Mouse (Mus musculus) megakaryocyte, adult 5-6 weeks (primary cell): ENCODE measurements around the gene Per1. TPM values are rescaled to one million over a fixed set of nuclear protein-coding genes. Genes with fewer than 3 reads are reported as not detected.

Experiments
- ATAC-seq: 2 replicates; pipeline ENCODE4 v1.8.0; 2016; ENCODE audit warnings: mild to moderate bottlenecking, inconsistent platforms; ENCODE audit not compliant: poor library complexity, severe bottlenecking
- total RNA-seq, 2 experiments: library from RNA; stranded (forward) in 1 of 2; stranded (reverse) in 1 of 2; fragments of 153-499, 151-499 nt in 1 of 2; fragments of 221-1000, 200-1000 nt in 1 of 2; gene quantifications; 2 replicates each; pipeline versions ENCODE4 v1.2.3 to v1.2.4; 2015 to 2017

The Per1 gene
- total RNA-seq, 2 experiments from 2014 or later: 7.9 to 12.5 TPM

DNA sequence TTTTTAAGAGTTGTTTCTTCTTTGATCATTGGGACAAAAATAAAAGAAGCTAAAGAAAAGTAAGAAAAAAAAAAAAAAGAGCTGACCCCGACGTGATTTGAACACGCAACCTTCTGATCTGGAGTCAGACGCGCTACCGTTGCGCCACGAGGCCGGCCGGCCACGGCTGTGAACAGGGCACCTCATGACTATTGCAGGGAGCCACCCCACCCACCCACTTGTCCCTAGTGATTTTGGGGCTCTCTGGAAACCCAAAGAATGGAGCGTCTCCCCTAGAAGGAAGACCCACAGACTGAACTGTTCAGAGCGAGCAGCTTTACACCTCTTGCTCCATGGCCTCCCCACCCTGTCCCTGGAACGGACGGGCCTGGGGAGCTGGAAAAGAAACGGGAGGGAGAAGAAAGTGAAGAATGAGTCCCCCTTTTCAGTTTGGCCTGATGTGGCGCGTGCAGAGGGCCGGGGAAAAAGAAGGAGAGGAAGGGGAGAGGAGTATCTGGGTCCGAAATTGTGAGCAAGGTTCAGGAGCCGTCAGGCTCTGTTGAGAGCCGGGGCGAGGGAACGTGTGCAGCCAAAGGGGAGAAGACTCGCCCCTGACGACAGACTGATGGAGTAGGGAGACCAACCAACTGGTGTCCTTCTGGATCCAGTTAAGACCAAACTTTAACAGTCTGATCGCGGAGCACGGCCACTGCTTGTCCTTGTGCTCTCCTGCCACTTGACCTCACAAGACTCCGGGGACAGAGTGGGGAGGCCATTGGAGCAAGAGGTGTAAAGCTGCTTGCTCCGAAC, 31.4 kb upstream of the Per1 start:
- ATAC-seq: peak; percentile 16; the same call in 1 of the 2 replicates

DNA sequence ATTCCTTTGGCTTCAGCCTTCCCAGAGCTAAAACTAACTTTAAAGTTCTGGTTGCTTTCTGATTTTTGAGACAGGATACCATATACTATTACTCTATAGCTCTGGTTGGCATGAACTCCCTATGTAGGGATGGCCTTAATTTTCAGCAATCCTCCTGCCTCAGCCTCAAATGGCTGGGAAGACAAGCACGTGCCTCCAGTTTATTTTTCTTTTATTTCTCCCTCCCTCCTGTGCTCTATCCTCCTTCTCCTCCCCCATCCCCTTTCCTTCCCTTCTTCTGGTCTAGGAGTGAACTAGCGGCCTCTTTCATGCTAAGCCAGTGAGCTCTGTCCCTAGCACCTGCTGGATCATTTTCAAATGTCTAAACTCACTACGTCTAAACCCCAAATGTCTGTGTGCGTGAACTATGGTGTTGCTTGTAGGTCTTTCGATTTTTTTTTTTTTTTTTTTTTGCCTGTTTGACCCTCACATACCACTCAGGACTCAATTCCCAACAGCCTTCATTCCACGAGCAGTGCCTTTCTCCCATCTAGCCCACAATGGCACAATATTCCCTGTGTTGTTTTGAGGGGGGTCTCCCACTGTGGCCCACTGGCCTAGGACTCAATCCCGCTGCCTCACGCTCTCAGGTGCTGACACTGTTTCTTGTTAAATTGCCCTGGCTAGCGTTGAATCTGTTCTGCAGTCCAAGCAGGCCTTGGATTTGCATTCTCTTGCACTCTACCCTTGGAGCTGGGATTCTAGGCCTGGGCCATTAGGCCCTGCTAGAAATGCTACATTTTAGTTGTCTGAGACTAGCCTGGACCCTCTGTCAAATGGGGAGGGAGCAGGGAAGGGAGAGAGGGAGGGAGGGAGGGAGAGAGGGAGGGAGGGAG, 30.5 kb upstream of the Per1 start:
- ATAC-seq: no peak

DNA sequence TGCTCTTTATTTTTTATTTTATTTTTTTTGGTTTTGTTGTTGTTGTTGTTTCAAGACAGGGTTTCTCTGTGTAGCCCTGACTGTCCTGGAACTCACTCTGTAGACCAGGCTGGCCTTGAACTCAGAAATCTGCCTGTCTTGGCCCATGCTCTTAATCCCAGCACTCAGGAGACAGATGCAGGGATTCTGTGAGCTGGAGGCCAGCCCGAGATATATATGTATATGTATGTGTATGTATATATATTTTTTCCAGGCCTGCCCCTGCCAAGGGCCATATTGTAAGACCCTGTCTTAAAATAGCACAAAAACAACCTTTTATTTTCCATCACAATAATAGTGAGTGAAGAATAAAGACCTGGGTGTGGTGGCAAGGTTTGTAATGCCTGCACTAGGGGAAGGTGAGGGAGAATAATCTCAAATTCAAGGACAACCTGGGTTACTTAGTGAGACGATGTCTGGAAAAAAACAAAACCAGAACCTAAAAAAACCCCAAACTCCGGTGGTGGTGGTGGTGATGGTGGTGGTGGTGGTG, 29.6 kb upstream of the Per1 start:
- no peak for ATAC-seq

DNA sequence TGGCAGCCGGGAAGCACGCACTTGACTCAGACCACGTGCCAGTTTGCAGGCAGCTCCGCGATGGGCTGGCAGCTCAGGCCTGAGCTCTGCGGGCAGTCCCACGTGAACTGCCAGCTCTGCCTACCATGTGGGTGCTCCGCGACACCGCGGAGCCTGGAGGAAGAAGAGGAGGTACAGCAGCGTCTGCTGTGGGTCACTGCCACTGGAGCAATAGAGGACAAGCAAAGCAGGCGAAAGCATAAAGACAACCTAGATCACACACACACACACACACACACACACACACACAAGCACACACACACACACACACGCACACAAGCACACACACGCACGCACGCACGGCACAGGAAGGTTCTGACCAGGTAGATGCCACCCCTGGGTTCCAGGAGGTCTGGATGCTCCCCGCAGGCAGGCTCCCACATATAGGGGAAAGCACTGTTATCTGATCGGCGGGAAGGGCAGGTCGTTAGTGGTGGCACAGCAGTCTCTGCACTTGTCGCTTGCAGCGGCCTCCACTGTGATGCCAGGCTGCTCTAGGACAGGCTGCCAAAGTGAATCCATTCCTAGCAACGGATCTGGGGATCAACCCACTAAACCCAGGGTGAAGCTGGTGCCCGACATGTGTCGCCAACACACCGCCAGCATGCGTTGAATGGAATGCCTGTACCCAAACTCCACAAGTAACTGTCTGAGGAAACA, 28.7 kb upstream of the Per1 start:
- ATAC-seq: 0 out of 2 replicates have a peak, but pooled peaks have one; percentile 15

DNA sequence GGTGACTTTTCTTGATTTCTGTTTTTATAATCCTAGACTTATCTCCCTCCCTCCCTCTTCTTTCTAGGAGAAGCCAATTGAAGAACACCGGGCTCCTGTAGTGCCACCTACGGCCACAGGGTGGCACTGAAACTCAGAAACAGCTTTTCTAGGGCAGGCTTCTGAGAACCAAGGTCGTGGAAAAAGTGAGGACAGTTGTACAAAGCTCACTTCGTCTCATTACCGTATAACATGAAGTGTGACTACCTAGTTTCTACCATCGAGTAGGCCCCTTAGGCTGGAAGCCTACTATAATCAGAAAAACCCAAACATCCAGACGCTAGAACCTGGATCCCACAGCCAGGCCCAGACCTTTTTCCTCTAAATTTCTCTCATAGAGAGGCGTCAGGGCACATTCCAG, 28.1 kb upstream of the Per1 start:
- ATAC-seq: peak; percentile 32; the same call in 1 of the 2 replicates

DNA sequence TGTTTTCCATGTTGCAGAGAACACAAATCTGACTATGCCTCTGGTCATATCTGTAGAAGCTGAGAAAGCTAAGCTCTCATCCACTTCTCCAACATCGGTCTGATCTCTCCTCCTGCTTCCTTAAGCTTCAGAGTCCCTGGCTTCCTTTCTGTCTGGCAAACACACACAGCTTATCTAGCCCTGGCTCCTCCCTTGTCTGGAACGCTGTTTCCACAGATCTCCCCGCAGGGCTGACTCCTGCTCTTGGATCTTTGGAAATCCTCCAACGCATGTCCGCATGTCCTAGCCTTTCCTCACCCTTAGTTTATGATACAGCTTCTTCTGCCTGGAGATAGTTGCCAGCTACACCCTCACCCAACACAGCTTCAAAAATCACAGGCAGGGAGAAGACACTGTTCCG, 27.4 kb upstream of the Per1 start:
- no peak for ATAC-seq

DNA sequence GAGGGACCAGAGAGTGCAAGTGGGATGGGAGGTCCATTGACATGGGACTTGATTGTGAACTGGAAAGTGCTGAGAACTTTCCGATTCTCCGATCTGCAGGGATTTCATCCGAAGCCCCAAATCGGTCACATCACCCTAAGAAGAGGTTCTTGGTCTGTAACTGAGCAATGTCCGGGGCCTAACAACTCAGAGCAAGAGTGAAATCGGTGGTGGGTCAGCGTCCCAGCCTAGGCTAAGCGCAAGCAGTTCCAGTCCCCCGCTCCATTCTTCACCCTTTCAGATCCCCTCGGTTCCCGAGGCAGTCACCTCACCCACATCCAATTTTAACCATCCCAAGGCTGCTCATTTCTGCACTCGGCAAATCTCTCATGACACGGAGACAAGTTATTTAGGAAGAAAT, 24.9 kb upstream of the Per1 start:
- no peak for ATAC-seq

DNA sequence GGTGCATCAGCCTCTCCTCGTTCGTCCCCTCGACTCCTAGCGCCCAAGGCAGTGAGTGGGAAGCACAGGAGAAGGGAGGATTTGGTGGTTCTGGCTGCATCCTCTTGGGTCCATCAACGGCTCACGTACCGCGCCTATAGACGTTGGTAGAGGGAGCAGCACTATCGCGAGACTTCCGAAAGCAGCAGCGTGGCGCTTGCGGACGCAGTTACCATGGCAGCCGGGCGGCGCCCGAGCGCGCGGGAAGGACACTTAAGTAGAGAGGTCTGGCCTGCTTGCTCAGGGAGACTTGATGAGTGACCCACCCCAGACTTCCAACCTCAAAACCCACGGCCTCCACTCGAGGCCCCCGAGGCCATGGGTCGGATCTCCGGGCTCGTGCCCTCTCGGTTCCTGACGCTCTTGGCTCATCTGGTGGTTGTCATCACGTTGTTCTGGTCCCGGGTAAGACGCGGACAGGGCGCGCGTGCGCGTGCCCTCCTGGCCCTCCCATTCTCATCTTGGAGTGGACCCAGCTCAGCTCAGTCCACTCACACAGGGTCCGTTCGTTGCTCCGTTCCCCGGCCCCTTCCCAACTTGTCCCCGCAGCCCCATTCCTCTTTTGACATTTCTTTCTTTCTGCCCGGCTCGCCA, 24.3 kb upstream of the Per1 start, which contains the start of gene Tmem107:
Gene Tmem107, plus strand, starts transcription at position 217 of the 633 bp plus-strand sequence.
- ATAC-seq: peak; percentile 69

DNA sequence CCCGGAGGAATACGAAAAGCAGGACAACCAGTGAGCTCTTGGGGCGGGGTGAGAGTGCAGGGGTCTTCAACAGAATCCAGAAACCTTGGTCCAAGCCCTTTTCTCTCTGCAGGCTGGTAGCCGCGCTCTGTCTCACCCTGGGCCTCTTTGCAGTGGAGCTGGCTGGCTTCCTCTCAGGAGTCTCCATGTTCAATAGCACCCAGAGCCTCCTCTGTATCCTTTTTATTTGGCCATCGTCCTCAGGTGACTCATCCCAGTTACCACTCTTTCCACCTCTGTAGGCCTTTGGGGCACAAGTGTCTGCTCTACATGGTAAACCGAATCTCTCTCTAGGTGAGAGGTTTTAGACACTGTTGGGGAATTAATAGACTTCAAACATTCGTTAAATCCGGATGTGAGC, 23.8 kb upstream of the Per1 start:
- no peak for ATAC-seq

DNA sequence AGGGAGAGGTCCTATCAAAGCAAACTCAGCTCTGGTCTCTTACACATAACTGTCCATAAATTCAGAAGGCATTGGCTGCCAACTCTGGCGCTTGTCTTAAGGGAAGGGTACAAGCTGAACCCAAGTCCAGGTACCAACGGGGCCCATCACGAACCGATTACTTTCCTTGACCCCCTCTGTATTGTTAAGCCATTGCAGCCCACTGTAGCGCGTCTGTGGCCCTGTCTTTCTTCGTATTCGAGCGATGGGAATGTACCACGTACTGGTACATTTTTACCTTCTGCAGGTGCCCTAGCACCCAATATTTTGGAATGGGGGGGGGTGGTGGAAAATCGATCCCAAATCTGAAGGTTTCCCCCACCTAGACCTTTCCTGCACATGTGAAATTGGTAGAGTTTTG, 22.8 kb upstream of the Per1 start:
- no peak for ATAC-seq

DNA sequence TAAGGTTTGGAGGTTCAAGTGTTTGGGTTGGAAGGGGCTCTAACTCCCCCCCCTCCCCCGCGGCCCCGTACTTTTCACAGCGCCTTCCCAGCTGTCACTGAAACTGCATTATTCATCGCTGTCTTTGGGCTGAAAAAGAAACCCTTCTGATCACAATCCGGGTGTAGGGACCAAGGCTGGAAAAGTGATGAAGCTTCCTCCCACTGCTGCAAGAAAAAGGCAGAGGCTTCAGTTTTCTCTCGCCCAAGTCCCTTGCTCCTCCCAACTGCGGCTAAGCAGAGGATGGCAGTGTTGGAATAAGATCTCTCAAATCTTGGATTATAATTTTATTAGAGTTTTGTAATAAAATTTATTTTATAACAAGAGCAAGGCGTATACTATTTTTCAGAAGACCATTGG, 22.4 kb upstream of the Per1 start:
- ATAC-seq: no peak

DNA sequence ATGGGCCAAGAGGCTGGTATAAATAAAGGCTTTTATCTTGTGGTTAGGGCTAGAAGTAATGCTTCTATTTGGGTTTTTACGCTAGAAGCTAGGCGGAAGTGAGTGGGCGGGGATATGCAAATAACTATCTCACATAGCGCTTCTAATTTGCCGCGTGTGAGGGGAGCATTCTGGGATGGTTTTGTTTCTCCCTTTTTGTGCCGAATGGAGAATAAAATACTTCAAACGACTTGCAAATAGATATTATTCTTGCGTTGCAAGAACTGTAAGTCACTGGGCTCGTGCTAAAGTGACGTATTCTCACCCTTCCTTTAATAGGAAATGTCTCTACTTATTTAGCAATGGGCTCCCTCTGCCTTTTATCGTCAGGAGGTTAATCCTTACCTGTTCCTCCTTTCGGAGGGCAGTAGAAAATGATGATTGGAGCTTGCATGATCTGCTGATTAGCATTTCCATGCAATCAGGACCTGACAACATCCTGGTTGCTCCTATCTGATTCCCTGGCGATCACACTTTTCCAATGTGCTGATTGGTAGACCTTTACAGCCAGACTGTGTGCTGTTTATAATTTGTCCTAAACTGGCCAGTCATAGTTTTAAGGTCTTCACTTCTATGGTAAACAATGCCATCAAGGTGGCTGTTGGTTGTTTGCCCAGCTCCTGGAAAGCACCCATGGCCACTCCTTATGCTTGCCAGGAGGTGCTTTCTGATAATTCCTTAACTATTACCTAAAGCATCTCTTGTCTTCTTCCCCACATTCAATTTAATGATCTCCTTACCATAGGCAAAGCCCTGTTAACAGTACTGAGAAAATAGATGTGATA, 21.7 kb upstream of the Per1 start:
- ATAC-seq: peak; percentile 70

DNA sequence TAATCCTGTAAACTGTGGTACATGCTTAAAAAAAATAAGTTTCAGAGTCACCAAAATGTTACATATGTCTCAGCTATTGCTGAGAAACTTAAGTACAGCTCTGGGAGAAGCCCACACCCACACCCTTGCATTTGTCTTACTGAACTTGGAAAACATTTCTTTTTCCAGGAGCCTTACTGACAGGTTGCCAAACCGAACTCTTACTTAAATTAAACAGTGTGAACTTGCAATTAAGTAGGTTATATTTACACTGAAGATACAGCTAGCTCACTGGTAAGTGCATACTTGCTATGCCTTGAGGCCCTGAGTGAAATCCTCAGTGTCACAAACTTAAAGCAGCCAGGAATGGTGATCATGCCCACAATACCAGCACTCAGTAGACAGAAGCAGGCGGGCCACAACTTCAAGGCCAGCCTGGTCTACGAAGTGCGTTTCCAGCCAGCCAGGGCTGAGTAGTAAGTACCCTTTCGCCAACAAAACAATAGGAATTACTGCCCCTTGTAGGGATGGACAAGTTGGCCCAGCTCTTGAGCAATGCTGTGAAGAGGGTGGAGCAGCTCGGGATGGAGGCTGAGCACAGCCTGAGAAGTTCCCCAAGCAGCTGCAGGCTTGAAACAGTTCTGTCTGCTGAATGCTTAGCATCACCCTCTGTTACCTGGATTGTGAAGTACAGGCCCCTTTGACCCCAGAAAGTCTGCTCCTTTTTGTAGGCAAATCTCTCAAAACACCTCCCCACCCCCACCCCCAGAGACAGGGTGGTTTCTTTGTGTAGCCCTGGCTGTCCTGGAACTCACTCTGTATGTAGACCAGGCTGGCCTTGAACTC, 20.9 kb upstream of the Per1 start:
- ATAC-seq: no peak

DNA sequence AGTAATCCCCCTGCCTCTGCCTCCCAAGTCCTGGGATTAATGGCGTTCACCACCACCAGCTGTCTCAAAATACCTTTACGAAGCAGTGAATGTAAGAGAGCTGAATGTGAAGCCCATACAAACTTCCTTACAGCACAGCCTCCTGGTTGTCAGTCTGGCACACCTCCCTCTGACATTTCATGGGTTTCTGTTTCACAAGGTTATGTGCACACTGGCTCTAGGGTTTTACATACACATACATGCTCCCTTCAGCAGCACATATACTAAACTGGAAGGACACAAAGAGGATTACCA, 20.3 kb upstream of the Per1 start:
- no peak for ATAC-seq

DNA sequence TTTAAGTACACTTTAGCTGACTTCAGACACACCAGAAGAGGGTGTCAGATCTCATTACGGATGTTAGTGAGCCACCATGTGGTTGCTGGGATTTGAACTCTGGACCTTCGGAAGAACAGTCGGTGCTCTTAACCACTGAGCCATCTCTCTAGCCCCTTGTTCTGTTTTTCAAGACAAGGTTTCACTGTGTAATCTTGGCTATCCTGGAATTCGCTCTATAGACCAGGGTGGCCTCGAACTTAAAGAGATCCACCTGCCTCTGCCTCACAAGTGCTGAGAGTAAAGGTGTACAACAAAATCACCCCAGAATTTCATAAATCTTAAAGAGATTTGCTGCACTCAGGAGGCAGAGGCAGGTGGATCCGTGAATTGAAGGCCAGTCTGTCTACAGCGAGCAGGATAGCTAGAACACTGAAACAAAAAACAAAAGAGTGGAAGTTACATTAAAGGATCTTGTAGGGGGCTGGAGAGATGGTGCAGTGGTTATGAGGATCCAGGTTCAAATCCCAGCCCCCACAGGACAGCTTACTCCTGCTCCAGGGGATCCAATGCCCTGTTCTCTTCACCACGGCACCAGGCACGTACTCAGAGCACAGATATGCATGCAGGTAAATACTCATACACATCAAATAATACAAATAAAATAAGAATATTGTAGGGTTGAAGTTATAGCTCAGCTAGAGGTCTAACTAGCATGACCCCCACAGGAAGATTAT, 19.1 kb upstream of the Per1 start:
- ATAC-seq: no peak

DNA sequence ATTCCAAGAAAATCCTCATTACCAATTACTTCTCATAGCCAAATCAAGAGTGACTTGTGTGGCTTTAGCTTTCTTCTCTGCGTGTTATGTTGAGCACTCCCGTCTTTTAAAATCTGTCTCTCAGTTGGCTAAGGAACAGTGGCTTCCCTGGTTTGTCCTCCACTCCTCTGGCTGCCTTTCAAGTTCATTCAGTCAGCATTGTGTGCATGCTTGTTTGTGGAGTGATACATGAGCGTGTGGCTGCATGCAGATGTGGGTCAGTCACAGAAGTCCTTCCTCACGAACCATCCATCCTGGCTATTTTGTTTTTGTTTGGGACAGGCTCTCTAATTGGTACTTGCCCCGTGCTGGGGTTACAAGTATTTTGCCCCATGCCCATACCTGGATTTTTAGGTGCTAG, 18.4 kb upstream of the Per1 start:
- ATAC-seq: no peak

DNA sequence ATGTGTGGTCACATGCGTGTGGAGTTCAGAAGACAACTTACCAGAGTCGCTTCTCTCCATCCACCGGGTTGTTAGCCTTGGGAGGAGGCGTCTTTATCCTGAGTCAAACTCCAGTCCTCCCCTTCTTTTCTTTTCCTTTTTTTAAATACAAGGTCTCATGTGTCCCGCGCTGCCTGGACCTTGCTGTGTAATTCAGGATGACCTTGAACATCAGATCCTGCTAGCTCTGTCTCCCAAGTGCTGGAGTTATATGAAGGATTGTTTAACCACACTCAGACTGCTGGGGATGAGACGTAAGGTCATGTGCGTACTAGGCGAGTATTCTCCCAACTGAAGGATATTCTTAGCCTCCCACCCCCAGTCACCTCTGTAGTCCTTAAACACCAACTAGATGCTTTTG, 17.7 kb upstream of the Per1 start:
- ATAC-seq: no peak

DNA sequence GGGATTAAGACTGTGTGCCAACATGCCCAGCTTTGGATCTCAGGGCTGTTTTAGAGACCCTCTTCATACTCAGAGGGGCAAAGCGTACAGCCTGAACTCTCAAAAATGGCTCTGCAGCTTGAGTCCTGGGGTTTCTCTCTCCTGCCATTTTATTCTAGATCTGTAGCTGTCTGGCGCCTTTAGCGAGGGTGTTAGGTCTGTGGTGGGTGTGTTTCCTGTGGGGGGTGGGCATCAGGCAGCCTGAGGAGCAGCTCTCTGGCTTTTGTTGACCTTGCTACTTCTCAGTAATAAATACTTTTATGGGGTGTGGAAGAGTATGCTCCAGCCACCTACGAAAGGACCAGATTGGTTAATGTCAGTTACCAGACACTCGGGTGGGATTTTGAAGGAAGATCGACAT, 17.0 kb upstream of the Per1 start:
- no peak for ATAC-seq
